Mouse (Mus musculus) neural tube, embryonic 12.5 days (tissue): ENCODE measurements around the gene Gm12184. TPM values are rescaled to one million over a fixed set of nuclear protein-coding genes. Genes with fewer than 3 reads are reported as not detected.

Experiments used
- ATAC-seq: fragments of 200-750 bp; cut with Nextera tagmentation; 2 replicates; pipeline ENCODE4 v1.8.0; 2017; ENCODE audit warnings: low read depth, mild to moderate bottlenecking, moderate TSS enrichment, moderate library complexity; ENCODE audit not compliant: low FRiP score
- H3K27ac ChIP-seq: fragments of 300-500 bp; sonication (generic); 2 replicates; pipeline ENCODE4 v1.5.1; 2016
- H3K27me3 ChIP-seq: fragments of 300-500 bp; sonication (generic); replicated peaks from 2 replicates; pipeline ENCODE4 v1.6.1; 2016; ENCODE audit warnings: mild to moderate bottlenecking
- H3K36me3 ChIP-seq: fragments of 300-500 bp; sonication (generic); 2 replicates; pipeline ENCODE4 v1.6.1; 2016; ENCODE audit warnings: mild to moderate bottlenecking
- H3K4me1 ChIP-seq: fragments of 300-500 bp; sonication (generic); 2 replicates; pipeline ENCODE4 v1.6.1; 2016
- H3K4me2 ChIP-seq: fragments of 300-500 bp; sonication (generic); replicated peaks from 2 replicates; pipeline ENCODE4 v1.6.1; 2016; ENCODE audit warnings: mild to moderate bottlenecking
- H3K4me3 ChIP-seq: fragments of 300-500 bp; sonication (generic); 2 replicates; pipeline ENCODE4 v1.5.1; 2016
- H3K9ac ChIP-seq: fragments of 300-500 bp; sonication (generic); 2 replicates; pipeline ENCODE4 v1.6.1; 2016; ENCODE audit warnings: mild to moderate bottlenecking
- H3K9me3 ChIP-seq: fragments of 300-500 bp; sonication (generic); 2 replicates; pipeline ENCODE4 v1.6.1; 2016; ENCODE audit warnings: mild to moderate bottlenecking
- WGBS: fragments of 180-500 bp; shearing (Covaris S2); methylation state at CpG from one replicate; pipeline ENCODE4 v1.1.7; 2016; 5-methylcytosine and 5-hydroxymethylcytosine counted together
- polyA plus RNA-seq: library from polyadenylated mRNA; unstranded; fragments of >200 nt; fragmentation: Nextera tagmentation; extraction: Ambion mirVana; gene quantifications from 2 replicates; pipeline ENCODE4 v1.2.1, GENCODE M21; 2016

Gm12184 gene
- polyA plus RNA-seq, 1 experiment from 2014 or later: 14.9 TPM

DNA sequence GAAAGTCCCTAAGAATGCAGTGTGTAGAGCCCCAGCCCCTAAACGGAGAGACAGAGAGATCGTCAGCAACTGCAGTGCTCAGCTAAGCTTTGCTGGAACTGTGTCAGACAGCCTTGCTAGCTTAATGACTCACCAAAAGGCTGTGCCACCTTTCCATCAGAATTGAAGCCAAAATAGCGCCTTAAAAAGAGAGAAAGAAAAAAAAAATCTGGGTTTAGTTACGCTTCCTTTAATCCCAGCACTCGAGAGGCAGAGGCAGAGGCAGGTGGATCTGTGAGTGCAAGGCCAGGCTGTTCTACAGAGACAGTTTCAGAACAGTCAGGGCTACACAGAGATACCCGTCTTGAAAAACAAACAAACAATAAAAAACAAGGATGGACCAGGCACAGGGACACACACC lies 17.9 kb upstream of the Gm12184 start:
- no peaks in the 10 kb centered on the region for H3K36me3 ChIP-seq
- ATAC-seq: no peak

DNA sequence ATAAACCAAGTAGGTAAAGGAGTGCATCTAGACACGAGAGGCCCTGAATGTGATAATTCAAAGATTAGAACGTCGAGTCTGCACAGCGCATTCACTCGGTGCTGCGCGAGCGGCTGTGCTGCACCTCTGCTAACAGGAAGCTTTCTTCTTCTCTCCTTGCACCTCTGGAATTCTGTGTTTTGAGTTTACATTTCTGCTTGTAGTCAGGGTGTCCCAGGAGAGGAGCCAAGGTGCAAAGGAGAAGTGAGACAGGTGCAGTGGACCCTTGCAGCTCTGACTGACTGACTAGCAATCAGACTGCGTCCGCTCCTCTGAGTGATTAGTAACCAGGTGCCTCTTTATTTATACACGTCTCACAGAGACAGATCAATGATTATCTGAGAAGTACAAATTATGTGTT lies 16.7 kb upstream of the Gm12184 start:
- Histone ChIP-seq H3K4me3 (no peak overlapping the region), H3K4me2 (no peak overlapping the region), H3K27me3 (peaks cover 4% of the 10 kb centered on the region; the same call in 1 of the 2 replicates), H3K27ac (no peak overlapping the region), H3K36me3 (no peaks in the 10 kb centered on the region), H3K4me1 (peaks cover 7% of the 10 kb centered on the region), H3K9ac (no peak overlapping the region), H3K9me3 (no peaks in the 10 kb centered on the region)
- ATAC-seq: no peak
- WGBS: 86% methylated on average over 11 of the region's 11 CpGs

More for the DNA sequence above, 17.9 kb upstream of the Gm12184 start:
- no peak overlapping the region for H3K27ac ChIP-seq
- WGBS: 63% methylated on average over 6 of the region's 6 CpGs
- no peaks in the 10 kb centered on the region for H3K9me3 ChIP-seq
- H3K4me3 ChIP-seq: no peak overlapping the region
- H3K4me1 ChIP-seq: no peaks in the 10 kb centered on the region; the same call in 1 of the 2 replicates
- H3K9ac ChIP-seq: no peak overlapping the region
- peaks cover 8% of the 10 kb centered on the region; the same call in 1 of the 2 replicates for H3K27me3 ChIP-seq
- no peak overlapping the region for H3K4me2 ChIP-seq

DNA sequence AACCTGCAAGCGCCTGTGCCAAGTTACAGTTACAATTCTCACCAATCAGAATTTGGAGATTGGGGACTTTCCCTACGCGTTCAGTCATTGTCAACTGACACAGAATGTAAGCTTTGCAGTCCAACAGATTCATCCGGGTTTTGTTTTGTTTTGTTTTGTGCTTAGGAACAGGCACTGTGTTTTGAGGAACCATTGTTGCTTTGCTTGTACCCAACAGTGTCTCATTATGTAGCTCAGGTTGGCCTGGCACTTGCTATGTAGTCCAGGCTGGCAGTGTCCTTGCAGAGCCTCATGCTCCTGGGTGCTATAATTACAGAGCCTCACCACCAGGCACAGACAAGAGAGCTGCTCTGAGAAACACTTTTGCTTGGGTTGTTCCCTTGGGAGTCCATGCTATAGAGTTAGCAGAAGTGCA lies 15.9 kb upstream of the Gm12184 start:
- Histone ChIP-seq H3K36me3 (no peaks in the 10 kb centered on the region), H3K4me2 (no peak overlapping the region), H3K9ac (no peak overlapping the region), H3K27ac (no peak overlapping the region), H3K4me1 (peaks cover 8% of the 10 kb centered on the region), H3K27me3 (peaks cover 4% of the 10 kb centered on the region; the same call in 1 of the 2 replicates), H3K4me3 (no peak overlapping the region), H3K9me3 (no peaks in the 10 kb centered on the region)
- no peak for ATAC-seq
- WGBS: 85% methylated on average over 4 of the region's 4 CpGs

DNA sequence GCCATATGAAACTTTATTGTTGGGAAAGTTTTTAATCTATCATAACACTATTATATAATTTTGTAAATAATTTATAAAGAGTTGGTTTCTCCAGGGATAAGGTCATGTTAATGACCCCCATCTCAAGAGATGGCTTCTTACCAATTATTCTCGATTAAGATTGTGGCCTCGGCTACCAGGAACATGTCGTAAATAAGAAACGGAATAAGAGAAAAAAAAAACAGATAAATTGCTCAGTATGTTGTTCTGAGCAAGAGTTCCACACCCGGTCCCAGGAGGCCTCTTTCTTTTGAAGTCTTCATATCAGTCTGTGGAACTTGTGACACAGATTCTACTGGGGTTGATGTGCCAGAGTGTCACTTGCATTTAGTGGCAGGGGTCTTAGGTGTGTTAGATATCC lies 14.8 kb upstream of the Gm12184 start:
- no peaks in the 10 kb centered on the region for H3K9me3 ChIP-seq
- no peak for ATAC-seq
- H3K36me3 ChIP-seq: no peaks in the 10 kb centered on the region
- H3K27ac ChIP-seq: no peak overlapping the region
- H3K9ac ChIP-seq: no peak overlapping the region
- WGBS: 88% methylated on average over 5 of the region's 5 CpGs
- no peak overlapping the region for H3K4me3 ChIP-seq
- H3K4me2 ChIP-seq: no peak overlapping the region
- H3K27me3 ChIP-seq: peaks cover 10% of the 10 kb centered on the region
- H3K4me1 ChIP-seq: peaks cover 11% of the 10 kb centered on the region

DNA sequence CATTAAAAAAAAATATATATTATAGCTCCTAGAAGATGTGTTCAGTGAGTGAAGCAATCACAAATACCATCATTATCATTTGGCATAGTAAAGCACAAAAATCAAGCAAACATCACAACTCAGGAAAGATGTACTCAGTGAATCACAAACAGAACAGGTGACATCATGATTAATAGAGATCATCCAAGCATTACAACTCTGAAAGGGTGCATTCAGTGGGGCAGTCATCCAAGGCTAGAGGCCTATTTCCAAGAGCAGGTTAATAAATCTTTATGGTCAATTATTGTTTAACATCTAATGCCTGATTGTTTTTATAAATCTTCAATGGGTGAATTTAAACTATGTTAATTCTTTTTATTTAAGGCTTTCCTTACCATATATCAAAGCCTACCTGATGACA lies 14.3 kb upstream of the Gm12184 start:
- Histone ChIP-seq H3K27ac (no peak overlapping the region), H3K36me3 (no peaks in the 10 kb centered on the region), H3K4me3 (no peak overlapping the region), H3K9me3 (no peaks in the 10 kb centered on the region), H3K27me3 (peaks cover 12% of the 10 kb centered on the region), H3K4me2 (no peak overlapping the region), H3K4me1 (peaks cover 11% of the 10 kb centered on the region), H3K9ac (no peak overlapping the region)
- no peak for ATAC-seq

DNA sequence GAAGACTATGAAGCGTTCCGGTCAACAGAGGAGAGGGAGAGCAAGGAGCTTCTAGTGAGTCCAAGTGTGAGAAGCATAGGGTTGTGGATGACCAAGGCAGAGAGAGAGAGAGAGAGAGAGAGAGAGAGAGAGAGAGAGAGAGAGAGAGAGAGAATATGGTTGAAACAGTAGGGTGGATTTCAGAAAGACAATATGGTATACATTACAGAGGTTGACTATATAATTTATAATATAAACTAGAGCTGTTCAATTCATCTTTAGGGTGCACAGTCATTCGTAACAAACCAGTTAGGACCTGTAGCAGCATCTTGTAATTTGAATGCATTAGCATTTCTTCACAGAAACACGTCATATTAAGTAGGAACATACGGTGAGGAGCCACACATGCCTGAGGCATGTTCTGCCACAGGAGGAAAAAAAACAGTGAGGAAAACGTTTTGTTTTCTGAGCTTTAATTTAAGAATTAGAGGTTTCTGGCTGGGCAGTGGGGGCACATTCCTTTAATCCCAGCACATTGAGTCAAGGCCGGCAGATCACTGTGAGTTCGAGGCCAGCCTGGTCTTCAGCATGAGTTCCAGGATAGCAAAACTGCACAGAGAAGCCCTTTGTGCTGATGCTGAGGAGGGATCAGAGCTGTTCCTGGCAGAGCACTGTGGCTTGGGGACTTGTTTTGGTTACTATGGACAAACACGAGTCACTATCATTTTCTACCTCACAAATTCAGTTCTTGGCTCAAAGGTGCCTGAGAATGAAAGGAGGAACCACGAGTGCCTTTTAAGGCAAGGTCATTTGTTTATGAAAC lies 12.6 kb upstream of the Gm12184 start:
- no peak for ATAC-seq
- Histone ChIP-seq H3K9ac (no peak overlapping the region), H3K36me3 (no peaks in the 10 kb centered on the region), H3K27ac (no peak overlapping the region), H3K4me3 (no peak overlapping the region; the same call in 1 of the 2 replicates), H3K27me3 (peaks cover 12% of the 10 kb centered on the region), H3K4me2 (peak overlapping the region; percentile 69), H3K4me1 (peaks cover 11% of the 10 kb centered on the region; the same call in 1 of the 2 replicates), H3K9me3 (no peaks in the 10 kb centered on the region)
- whole genome bisulfite sequencing: 74% methylated on average over 10 of the region's 10 CpGs

DNA sequence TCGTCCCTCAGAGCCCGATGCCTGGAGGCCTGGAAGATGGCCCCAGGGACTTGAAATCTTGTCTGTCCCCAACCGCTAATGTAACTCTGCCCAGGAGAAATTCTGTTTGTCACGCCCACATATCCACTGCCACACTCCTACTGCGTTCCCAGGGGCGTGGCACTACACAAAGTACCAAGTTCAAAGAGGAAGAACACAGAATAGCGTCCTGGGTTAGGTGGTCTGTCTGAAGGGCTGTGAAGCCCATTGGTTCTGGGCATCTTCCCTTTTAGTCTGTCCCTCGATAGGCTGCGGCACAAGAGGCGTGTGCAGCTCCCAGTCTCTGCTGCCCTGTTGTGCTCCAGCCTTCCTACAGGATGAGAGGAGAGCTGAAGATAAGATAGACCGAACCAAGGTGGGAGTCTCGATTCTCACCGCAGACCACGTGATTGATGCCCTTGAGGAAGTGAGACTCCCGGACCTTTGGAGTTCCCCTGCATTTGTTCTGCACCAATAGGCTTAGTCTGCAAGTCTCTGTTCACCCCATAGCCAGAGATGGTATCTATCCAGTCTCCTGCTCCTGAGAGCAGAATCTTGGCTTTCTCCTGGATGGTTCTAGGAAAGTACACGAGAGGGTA lies 11.8 kb upstream of the Gm12184 start:
- Histone ChIP-seq H3K9ac (peak overlapping the region; percentile 70), H3K27me3 (peaks cover 12% of the 10 kb centered on the region), H3K9me3 (no peaks in the 10 kb centered on the region), H3K4me3 (peak overlapping the region; percentile 87), H3K36me3 (no peaks in the 10 kb centered on the region), H3K4me2 (peak overlapping the region; percentile 69), H3K27ac (no peak overlapping the region), H3K4me1 (peaks cover 11% of the 10 kb centered on the region; the same call in 1 of the 2 replicates)
- peak; percentile 39; the same call in 1 of the 2 replicates for ATAC-seq
- WGBS: 3% methylated on average over 16 of the region's 16 CpGs

DNA sequence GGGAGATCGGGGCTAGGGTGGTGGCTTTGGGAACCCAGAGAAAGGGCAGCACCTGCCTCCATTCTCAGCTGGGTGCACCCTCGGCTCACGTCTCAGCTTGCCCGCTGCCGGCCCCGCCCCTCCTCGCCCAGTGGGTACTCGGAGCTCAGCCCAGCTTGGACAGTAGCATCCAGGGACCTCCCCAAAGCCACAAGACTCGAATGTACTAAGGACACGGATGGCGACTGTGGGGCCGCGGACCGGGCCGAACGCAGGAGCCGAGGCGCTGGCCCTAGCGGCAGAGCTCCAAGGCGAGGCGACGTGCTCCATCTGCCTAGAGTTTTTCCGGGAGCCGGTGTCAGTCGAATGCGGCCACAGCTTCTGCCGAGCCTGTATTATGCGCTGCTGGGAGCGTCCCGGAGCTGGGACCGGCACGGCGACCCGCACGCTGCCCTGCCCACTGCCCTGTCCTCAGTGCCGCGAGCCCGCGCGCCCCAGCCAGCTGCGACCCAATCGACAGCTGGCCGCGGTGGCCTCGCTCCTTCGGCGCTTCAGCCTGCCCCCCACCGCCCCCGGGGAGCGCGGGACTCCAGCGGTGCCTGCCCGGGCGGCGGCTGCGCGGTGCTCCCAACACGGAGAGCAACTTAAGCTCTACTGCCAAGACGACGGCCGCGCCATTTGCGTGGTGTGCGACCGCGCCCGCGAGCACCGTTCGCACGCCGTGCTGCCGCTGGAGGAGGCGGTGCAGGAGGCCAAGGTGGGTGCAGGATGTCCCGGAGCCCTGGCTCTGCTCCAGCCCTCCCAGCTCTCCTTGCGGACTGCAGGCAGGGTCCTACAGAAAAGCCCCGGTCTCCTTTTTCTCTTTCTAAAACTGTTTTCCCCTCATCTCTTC lies 11.1 kb upstream of the Gm12184 start:
- peak overlapping the region; percentile 87 for H3K4me3 ChIP-seq
- peak overlapping the region; percentile 70 for H3K9ac ChIP-seq
- WGBS: under 1% methylated on average over 77 of the region's 77 CpGs
- peaks cover 11% of the 10 kb centered on the region; the same call in 1 of the 2 replicates for H3K4me1 ChIP-seq
- ATAC-seq: peak; percentile 55
- H3K4me2 ChIP-seq: peak overlapping the region; percentile 69
- H3K27me3 ChIP-seq: peaks cover 12% of the 10 kb centered on the region
- H3K27ac ChIP-seq: no peak overlapping the region
- no peaks in the 10 kb centered on the region for H3K36me3 ChIP-seq
- no peaks in the 10 kb centered on the region for H3K9me3 ChIP-seq

DNA sequence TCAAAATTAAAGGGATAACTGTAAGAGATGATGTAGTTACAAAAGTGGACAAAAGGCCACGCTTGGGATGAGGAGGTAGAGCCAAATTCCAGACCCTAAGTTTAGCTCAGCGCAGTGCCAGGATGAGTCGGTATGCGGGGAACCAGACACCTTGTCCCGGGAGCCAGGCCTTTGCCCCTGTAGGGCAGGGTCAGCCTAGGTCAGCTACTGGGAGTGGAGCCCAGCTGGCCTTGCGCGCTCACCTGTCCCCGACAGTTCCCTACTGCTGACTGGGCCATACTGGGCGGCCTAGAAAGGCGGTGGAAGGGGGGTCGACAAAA lies 10.5 kb upstream of the Gm12184 start:
- no peaks in the 10 kb centered on the region for H3K9me3 ChIP-seq
- peak; percentile 3; the same call in 1 of the 2 replicates for ATAC-seq
- peaks cover 11% of the 10 kb centered on the region; the same call in 1 of the 2 replicates for H3K4me1 ChIP-seq
- 7% methylated on average over 11 of the region's 11 CpGs for WGBS
- peak overlapping the region; percentile 70 for H3K9ac ChIP-seq
- H3K4me3 ChIP-seq: peak overlapping the region; percentile 87
- H3K27ac ChIP-seq: no peak overlapping the region
- H3K27me3 ChIP-seq: peaks cover 12% of the 10 kb centered on the region
- no peaks in the 10 kb centered on the region for H3K36me3 ChIP-seq
- H3K4me2 ChIP-seq: peak overlapping the region; percentile 69

DNA sequence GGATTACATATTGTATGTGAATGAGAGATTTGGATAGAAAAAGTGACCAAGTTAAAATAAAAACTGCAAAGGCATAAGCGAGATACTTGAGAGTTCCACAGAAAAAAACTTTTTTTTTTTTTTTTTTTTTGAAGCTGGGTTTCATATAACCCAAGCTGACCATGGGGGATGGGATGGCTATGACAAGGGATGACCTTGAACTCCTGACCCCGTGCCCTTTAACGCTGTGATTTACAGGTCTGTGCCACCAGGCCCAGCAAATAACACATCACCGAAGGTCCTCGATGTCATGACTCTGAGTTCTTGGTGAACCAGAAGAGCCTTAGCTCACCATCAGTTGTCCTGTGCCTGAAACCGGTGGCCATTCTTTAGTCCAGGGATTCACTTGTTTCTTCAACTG lies 9.5 kb upstream of the Gm12184 start:
- Histone ChIP-seq H3K27ac (no peak overlapping the region), H3K4me2 (no peak overlapping the region), H3K4me1 (peaks cover 11% of the 10 kb centered on the region; the same call in 1 of the 2 replicates), H3K9ac (no peak overlapping the region), H3K36me3 (no peaks in the 10 kb centered on the region), H3K4me3 (no peak overlapping the region), H3K27me3 (peaks cover 12% of the 10 kb centered on the region), H3K9me3 (no peaks in the 10 kb centered on the region)
- WGBS: 78% methylated on average over 6 of the region's 6 CpGs
- no peak for ATAC-seq

DNA sequence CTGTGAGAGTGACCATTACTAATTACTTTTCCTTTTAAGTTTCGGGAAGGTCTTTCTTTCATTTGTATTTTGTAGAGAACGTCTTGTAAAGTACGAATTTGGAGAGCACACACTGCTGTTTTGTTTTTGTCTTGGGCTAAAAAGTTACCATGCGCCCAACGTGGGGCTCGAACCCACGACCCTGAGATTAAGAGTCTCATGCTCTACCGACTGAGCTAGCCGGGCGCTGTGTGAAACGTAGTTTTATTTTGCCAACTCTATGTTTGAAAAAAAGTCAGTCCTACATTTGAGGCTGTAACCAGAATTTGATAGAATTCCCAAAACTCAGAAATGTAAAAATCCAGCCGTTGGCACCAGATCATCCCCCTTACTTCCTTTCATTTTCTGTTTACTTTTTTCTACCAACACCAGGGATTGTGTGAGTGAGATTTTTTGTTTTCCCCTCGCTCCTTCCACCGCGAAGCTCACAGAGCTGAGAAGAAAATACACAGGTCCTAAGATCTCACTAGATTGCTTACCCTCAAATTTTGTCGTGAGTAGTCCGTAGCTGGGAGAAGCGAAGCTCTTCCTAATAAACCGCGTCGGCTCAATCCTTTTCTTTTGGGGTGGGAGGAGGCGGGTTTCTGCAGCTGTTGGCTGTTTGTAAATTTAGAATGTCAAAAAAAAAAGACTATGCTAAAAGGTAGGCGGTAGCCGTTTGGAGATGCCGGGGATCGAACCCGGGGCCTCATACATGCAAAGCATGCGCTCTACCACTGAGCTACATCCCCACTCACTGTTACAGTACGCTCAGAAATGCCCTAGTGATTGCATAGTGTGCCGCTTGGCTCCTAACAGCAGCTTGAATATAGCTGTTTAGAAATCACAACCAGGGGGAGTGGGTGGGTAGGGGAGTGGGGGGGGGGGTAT lies 7.5 kb upstream of the Gm12184 start:
- H3K4me3 ChIP-seq: peak overlapping the region; percentile 51
- H3K9me3 ChIP-seq: no peaks in the 10 kb centered on the region
- peaks cover 11% of the 10 kb centered on the region; the same call in 1 of the 2 replicates for H3K4me1 ChIP-seq
- peak; percentile 82 for ATAC-seq
- H3K27ac ChIP-seq: no peak overlapping the region
- no peaks in the 10 kb centered on the region for H3K36me3 ChIP-seq
- H3K9ac ChIP-seq: peak overlapping the region; percentile 42
- peak overlapping the region; percentile 58 for H3K4me2 ChIP-seq
- under 1% methylated on average over 30 of the region's 30 CpGs for WGBS
- H3K27me3 ChIP-seq: peaks cover 7% of the 10 kb centered on the region
